Mouse (Mus musculus) forebrain, embryonic 11.5 days (tissue): ENCODE results near the gene Ifngr2. TPM values are rescaled to one million over a fixed set of nuclear protein-coding genes. Genes with fewer than 3 reads are reported as not detected.
A peak's percentile ranks its signal among the peaks of the same experiment; 100 is the strongest.

Source experiments
- ATAC-seq: fragments of 200-750 bp; cut with Nextera tagmentation; replicated peaks from 2 replicates; pipeline ENCODE4 v1.8.0; 2017; ENCODE audit warnings: moderate TSS enrichment; ENCODE audit not compliant: low FRiP score
- DNase-seq: peaks from one replicate; pipeline ENCODE4 v3.0.0-alpha.2; 2017; ENCODE audit warnings: low spot score
- H3K27ac ChIP-seq: fragments of 300-500 bp; sonication (generic); 2 replicates; pipeline ENCODE4 v1.5.1; 2014; ENCODE audit warnings: low read depth, low read length
- H3K27me3 ChIP-seq: fragments of 300-500 bp; sonication (generic); 2 replicates; pipeline ENCODE4 v1.6.1; 2014; ENCODE audit warnings: mild to moderate bottlenecking, low read length, mixed read lengths; ENCODE audit not compliant: control insufficient read depth, insufficient read depth
- H3K36me3 ChIP-seq: fragments of 300-500 bp; sonication (generic); 2 replicates; pipeline ENCODE4 v1.6.1; 2014; ENCODE audit warnings: mild to moderate bottlenecking, low read length, moderate library complexity, mixed read lengths; ENCODE audit not compliant: control insufficient read depth, insufficient read depth
- H3K4me1 ChIP-seq: fragments of 300-500 bp; sonication (generic); replicated peaks from 2 replicates; pipeline ENCODE4 v1.6.1; 2014; ENCODE audit warnings: low read length, mixed read lengths; ENCODE audit not compliant: control insufficient read depth, insufficient read depth
- H3K4me2 ChIP-seq: fragments of 300-500 bp; sonication (generic); 2 replicates; pipeline ENCODE4 v1.6.1; 2014; ENCODE audit warnings: low read depth, mild to moderate bottlenecking, low read length, moderate library complexity, mixed read lengths; ENCODE audit not compliant: severe bottlenecking
- H3K4me3 ChIP-seq: fragments of 300-500 bp; sonication (generic); 2 replicates; pipeline ENCODE4 v1.5.1; 2014; ENCODE audit warnings: low read depth, low read length
- H3K9ac ChIP-seq: fragments of 300-500 bp; sonication (generic); 2 replicates; pipeline ENCODE4 v1.6.1; 2014; ENCODE audit warnings: low read length
- H3K9me3 ChIP-seq: fragments of 300-500 bp; sonication (generic); 2 replicates; pipeline ENCODE4 v1.6.1; 2016; ENCODE audit warnings: low read length, mixed read lengths; ENCODE audit not compliant: control insufficient read depth
- WGBS: fragments of 180-500 bp; shearing (Covaris S2); extraction: QIAGEN DNeasy Blood & Tissue Kit; methylation state at CpG from one replicate; pipeline ENCODE4 v1.1.7; 2014; 5-methylcytosine and 5-hydroxymethylcytosine counted together
- polyA plus RNA-seq: library from polyadenylated mRNA; unstranded; fragments of >200 nt; fragmentation: Nextera tagmentation; extraction: Ambion mirVana; gene quantifications from 2 replicates; pipeline ENCODE4 v1.2.1, GENCODE M21; 2014

The Ifngr2 gene
- polyA plus RNA-seq, 1 experiment from 2014 or later, result 31.6 TPM

DNA sequence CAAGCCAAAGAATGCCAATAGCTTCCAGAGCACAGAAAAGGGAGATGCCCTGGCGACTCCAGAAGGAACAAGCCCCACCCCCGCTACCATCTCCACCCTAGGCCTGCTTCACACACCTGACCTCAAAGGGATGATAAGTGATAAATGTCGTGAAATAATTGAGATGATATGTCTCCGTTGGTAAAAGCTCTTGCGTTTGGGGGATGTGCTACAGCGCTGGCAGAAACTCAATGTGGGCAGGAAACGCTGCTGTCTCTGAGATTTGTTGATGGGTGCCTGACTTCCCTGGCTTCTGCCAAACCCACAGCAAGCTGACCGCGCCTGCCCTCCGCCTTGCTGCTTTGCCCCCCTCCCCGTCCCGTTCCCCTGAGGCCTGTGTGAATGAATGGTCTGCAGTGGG, 6.8 kb downstream of the Ifngr2 start:
- Histone ChIP-seq H3K4me1 (peaks cover 8% of the 10 kb centered on the region), H3K36me3 (no peaks in the 10 kb centered on the region)

DNA sequence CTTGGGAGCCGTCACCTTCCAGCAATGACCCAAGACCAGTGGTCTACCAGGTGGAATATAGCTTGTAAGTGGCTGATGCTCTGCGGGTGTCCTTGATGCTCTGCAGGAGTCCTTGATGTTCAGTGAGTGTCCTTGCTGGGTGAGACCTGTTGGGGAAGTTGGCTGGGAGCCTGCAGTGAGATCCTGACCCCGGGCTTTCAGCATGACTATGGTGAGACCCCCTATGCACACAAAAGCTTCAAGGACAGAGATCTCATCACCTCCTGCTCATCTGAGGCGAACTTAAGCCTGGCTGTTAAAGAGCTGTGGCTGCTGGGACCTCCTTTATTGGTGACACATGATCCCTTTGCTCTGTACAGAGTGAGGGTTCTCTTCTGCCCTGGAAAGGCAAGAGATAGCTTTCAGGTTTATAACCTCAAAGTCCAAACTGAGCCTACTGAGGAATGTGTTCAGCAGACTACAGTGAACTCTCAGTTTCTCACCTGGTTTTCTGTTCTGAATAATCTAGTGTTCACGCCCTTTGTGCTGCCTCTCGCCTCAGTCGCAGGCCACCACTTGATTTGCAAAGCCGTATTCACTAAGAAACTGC, 8.2 kb downstream of the Ifngr2 start:
- Histone ChIP-seq H3K27ac (no peak overlapping the region), H3K36me3 (no peaks in the 10 kb centered on the region), H3K4me2 (no peak overlapping the region), H3K4me3 (no peak overlapping the region), H3K27me3 (no peaks in the 10 kb centered on the region), H3K9me3 (no peaks in the 10 kb centered on the region), H3K4me1 (peaks cover 3% of the 10 kb centered on the region; the same call in 1 of the 2 replicates), H3K9ac (no peak overlapping the region)
- no peak for ATAC-seq
- no peak for DNase-seq
- 90% methylated on average over 8 of the region's 8 CpGs for WGBS

More for the DNA sequence above, 6.8 kb downstream of the Ifngr2 start:
- Histone ChIP-seq H3K4me2 (no peak overlapping the region), H3K27me3 (no peaks in the 10 kb centered on the region), H3K4me3 (no peak overlapping the region), H3K27ac (no peak overlapping the region), H3K9ac (no peak overlapping the region), H3K9me3 (no peaks in the 10 kb centered on the region)
- WGBS, result 70% methylated on average over 12 of the region's 12 CpGs
- ATAC-seq, result no peak
- DNase-seq, result no peak

DNA sequence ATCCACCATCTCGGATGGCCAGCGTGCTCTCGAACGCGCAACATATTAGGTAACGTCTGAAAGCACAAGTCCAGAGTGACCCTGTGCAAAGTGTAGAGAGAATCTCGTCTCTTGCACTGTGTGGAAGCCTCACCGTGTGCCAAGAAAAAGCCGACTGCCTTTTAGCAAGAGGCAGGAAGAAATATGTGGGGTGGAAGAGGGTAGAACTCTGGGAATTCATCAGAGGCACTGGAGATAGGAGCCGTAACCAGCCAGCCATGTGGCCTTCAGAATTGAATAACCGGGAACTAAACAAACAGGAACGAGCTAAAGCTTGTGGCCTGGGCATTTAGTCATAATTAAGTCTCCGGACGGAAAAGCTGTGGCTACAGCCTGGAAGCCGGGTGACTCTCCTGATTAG, 9.8 kb downstream of the Ifngr2 start:
- DNase-seq, result no peak
- H3K4me1 ChIP-seq, result no peaks in the 10 kb centered on the region
- 87% methylated on average over 15 of the region's 15 CpGs for whole genome bisulfite sequencing
- H3K4me2 ChIP-seq, result no peak overlapping the region
- no peak for ATAC-seq
- no peak overlapping the region for H3K27ac ChIP-seq
- no peak overlapping the region for H3K9ac ChIP-seq
- H3K36me3 ChIP-seq, result no peaks in the 10 kb centered on the region
- no peaks in the 10 kb centered on the region for H3K9me3 ChIP-seq
- H3K4me3 ChIP-seq, result no peak overlapping the region
- H3K27me3 ChIP-seq, result no peaks in the 10 kb centered on the region

DNA sequence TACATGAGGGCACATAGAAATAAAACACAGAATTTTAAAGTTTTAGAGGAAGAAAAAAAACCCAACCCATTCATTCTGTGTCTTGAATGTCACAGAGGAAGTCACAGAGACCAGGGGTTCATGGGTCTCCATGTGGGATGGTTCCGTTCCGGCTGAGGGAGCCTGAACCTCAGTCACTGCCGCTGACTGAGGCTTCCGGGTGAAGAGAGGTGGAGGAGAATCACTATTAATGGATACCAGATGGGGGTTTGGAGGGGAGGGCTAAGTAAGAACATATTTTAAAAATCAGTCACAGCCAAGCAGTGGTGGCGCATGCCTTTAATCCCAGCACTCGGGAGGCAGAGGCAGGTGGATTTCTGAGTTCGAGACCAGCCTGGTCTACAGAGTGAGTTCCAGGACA, 10.3 kb downstream of the Ifngr2 start:
- no peaks in the 10 kb centered on the region for H3K27me3 ChIP-seq
- H3K4me1 ChIP-seq, result no peaks in the 10 kb centered on the region
- ATAC-seq (no peak), DNase-seq (no peak)
- no peaks in the 10 kb centered on the region; the same call in 1 of the 2 replicates for H3K36me3 ChIP-seq
- 79% methylated on average over 7 of the region's 7 CpGs for WGBS
- no peaks in the 10 kb centered on the region for H3K9me3 ChIP-seq
- H3K4me3 ChIP-seq, result no peak overlapping the region
- no peak overlapping the region for H3K9ac ChIP-seq
- H3K4me2 ChIP-seq, result no peak overlapping the region
- no peak overlapping the region for H3K27ac ChIP-seq

DNA sequence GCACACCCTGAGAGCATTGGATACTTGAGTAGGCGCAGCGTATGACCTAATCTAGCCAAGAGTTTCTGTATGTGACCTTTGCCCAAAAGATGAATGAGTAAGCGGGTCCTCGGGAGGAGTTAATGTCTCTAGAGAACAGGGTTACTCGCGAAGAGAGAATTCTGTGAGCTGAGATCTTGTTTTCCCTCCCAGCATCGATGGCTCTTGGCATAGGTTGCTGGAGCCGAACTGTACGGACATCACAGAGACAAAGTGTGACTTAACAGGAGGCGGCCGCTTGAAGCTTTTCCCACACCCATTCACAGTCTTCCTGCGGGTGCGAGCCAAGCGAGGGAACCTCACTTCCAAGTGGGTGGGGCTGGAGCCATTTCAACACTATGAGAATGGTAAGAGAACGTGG, 10.8 kb downstream of the Ifngr2 start:
- H3K9ac ChIP-seq, result no peak overlapping the region
- no peaks in the 10 kb centered on the region for H3K4me1 ChIP-seq
- no peak overlapping the region for H3K4me2 ChIP-seq
- DNase-seq (no peak), ATAC-seq (no peak)
- H3K4me3 ChIP-seq, result no peak overlapping the region
- no peaks in the 10 kb centered on the region; the same call in 1 of the 2 replicates for H3K36me3 ChIP-seq
- WGBS, result 93% methylated on average over 15 of the region's 15 CpGs
- no peaks in the 10 kb centered on the region for H3K27me3 ChIP-seq
- H3K27ac ChIP-seq, result no peak overlapping the region
- H3K9me3 ChIP-seq, result no peaks in the 10 kb centered on the region

DNA sequence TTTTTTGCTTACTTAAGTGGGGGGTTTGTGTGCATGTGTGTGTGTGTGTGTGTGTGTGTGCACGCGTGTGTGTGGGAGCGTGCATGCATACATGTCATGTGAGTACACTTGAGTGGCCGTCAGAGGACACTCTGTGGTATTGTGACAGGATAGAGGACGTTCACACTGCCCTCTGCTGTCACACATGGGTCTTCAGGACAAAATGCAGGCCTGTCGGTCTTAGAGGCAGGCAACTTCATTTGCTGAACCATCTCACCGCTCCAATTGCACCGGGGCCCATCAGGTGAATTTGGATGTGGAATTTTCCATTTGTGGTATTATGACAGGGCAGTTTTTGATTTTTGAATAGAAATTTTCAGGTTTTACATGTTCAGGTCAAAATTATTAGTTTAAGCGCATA, 14.2 kb downstream of the Ifngr2 start:
- ATAC-seq (no peak), DNase-seq (peak; percentile 62)
- Histone ChIP-seq H3K4me1 (no peaks in the 10 kb centered on the region), H3K9ac (no peak overlapping the region), H3K27me3 (no peaks in the 10 kb centered on the region), H3K27ac (no peak overlapping the region), H3K36me3 (no peaks in the 10 kb centered on the region; the same call in 1 of the 2 replicates), H3K4me2 (no peak overlapping the region), H3K4me3 (no peak overlapping the region), H3K9me3 (no peaks in the 10 kb centered on the region)
- WGBS, result 60% methylated on average over 9 of the region's 9 CpGs

DNA sequence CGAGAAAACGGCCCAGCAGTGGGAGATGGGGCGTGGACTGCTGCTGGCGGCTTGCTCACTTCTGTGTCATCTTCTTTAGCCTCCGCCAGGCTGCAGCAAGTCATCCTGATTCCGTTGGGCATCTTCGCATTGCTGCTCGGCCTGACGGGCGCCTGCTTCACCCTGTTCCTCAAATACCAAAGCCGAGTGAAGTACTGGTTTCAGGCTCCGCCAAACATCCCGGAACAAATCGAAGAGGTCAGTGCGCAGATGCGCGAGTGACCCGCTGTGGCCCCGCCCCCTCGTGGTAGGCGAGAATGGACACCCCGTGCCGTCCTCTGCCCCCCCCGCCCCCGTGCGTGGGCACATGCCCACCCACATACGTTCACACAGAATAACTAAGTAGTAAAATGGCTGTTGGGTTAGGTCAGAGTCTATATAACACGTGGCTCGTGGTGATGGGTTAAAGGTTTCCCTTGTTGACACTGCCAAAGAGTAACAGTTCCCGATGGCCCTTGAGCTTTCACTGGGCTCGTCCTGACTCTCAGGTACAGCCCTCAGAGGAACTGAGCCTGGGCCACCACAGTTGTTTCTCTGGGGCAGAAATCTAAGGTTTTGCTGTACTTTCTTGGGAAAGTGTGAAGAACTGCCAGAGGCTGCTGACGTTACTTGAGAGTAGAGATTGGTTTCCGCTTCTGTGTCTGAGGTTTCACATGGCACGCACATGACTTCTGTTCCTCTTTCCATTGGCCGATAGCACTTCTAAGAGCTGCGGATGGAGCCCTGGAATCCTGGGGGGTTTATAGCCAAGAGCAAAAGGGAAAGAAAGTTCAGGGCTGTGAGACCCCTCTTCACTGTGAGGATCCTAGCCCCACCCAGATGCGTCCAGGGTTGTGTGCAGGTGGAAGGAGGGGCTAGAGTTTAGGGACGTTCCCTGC, 14.9 kb downstream of the Ifngr2 start:
- no peaks in the 10 kb centered on the region for H3K9me3 ChIP-seq
- no peak overlapping the region for H3K4me3 ChIP-seq
- H3K36me3 ChIP-seq, result no peaks in the 10 kb centered on the region; the same call in 1 of the 2 replicates
- 61% methylated on average over 38 of the region's 38 CpGs for WGBS
- H3K4me2 ChIP-seq, result 0 out of 2 replicates have a peak overlapping the region, but pooled peaks have one; percentile 21
- H3K9ac ChIP-seq, result no peak overlapping the region
- H3K27ac ChIP-seq, result no peak overlapping the region
- H3K4me1 ChIP-seq, result no peaks in the 10 kb centered on the region
- DNase-seq (no peak), ATAC-seq (0 out of 2 replicates have a peak, but pooled peaks have one; percentile 18)
- no peaks in the 10 kb centered on the region for H3K27me3 ChIP-seq

DNA sequence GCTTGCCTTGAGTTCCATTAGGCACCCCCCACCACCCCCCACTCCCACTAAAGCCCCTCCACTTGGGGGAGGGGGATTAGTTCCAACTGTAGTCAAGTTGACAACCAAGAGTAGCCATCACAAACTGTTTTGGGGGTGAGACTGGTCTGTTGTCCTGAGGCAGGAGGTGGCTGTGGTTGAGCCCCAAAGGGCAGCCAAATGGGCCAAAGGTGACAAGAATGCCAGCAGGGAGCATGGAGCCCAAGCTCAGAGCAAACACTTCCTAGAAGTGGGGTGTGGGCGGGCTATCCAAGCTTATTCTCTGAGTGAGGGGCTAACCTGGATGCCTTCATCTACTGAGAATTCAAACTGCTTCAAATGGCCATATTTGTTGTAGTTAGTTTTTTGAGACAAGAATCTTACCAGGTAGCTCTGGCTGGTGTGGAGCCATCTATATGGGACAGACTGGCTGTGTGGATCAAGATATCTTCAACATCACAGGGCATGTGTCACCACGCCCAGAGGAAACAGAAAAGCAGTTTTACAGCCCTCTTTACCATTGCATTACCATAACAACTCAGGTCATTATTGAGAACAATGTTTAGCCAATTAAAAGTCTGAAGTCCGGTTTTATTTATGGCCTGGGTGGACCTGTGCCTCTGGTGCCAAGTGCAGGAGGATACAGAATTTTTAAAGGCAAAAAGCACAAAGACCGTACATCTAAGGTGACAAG, 17.9 kb downstream of the Ifngr2 start:
- Histone ChIP-seq H3K4me2 (no peak overlapping the region), H3K27me3 (no peaks in the 10 kb centered on the region), H3K9me3 (no peaks in the 10 kb centered on the region), H3K36me3 (no peaks in the 10 kb centered on the region; the same call in 1 of the 2 replicates), H3K4me1 (no peaks in the 10 kb centered on the region), H3K9ac (no peak overlapping the region), H3K27ac (no peak overlapping the region), H3K4me3 (no peak overlapping the region)
- WGBS, result 93% methylated on average over 4 of the region's 4 CpGs
- ATAC-seq, result no peak
- no peak for DNase-seq
